Mouse (Mus musculus): ENCODE data around the gene Capn7. TPM values are rescaled to one million over a fixed set of nuclear protein-coding genes. Genes with fewer than 3 reads are reported as not detected.

Capn7 gene
- total and polyA plus RNA-seq, 2 experiments: 6.1 to 38.1 TPM

DNA sequence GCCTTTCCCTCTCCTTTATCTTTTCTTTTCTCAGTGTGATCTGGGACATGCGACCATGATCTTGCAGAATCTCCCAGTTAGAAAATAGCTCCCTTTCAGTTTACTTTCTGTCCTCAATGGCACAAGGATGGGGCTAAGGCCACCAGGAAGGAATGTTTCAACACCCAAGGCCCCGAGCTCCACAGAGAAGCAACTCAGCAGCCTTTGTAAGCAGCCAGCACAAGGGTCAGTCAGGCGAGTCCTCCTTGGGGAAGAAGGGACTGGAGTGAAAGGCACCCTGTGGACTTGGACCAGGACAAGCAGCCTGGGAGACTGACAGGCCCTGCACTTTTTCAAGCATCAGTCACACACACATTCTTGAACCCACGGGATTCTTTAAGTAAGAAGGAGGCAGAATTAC is 82.8 kb downstream of the Capn7 start:
- TF ChIP-seq CTCF (IDR thresholded peaks at IDR 0.05; ENCODE audit: low read depth, low read length) (no peak), POLR2A (IDR thresholded peaks at IDR 0.05; ENCODE audit: extremely low read depth, insufficient read depth, low read length) (no peak)
- H3K9ac ChIP-seq (ENCODE audit: low read depth, low read length): no peak overlapping the region
- peaks cover 60% of the 10 kb centered on the region for H3K4me1 ChIP-seq (ENCODE audit: control insufficient read depth, insufficient read depth, low read length)
- H3K27me3 ChIP-seq (ENCODE audit: control insufficient read depth, insufficient read depth, low read length): no peaks in the 10 kb centered on the region
- H3K36me3 ChIP-seq (ENCODE audit: control insufficient read depth, insufficient read depth, low read length): peaks cover 3% of the 10 kb centered on the region; the same call in 1 of the 2 replicates
- DNase-seq (ENCODE audit: extremely low read depth, low read depth, low spot score): no peak
- H3K4me3 ChIP-seq (ENCODE audit: insufficient read depth, low read depth, low read length): no peak overlapping the region
- 47% methylated on average over 4 of the region's 4 CpGs for WGBS
- H3K27ac ChIP-seq (replicated peaks; ENCODE audit: insufficient read depth, low read depth, low read length): peak overlapping the region; percentile 5
- peaks cover 59% of the 10 kb centered on the region for H3K79me2 ChIP-seq (ENCODE audit: control insufficient read depth, insufficient read depth, low read length)

DNA sequence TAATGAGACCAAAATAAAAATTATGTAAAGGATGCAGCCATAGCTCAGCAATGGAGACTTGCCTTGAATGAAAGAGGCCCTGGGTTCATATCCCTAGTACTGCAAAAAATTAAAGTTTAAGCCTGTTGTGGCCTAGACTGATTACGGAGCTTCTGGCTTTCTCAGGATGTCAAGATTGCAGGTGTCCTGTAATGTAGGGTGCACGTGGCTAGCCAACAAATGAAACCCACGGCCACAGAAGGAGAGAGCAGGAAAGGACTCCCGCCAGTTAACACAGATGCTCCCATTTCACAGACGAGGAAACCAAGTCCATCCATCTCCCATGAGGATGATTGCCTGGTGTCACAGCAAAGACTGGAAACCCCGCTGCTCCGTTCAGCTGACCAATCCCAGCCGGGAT is 83.7 kb downstream of the Capn7 start:
- TF ChIP-seq CTCF (IDR thresholded peaks at IDR 0.05; ENCODE audit: low read depth, low read length): no peak
- TF ChIP-seq POLR2A (IDR thresholded peaks at IDR 0.05; ENCODE audit: extremely low read depth, insufficient read depth, low read length): no peak
- Histone ChIP-seq H3K27me3 (ENCODE audit: control insufficient read depth, insufficient read depth, low read length) (no peaks in the 10 kb centered on the region), H3K79me2 (ENCODE audit: control insufficient read depth, insufficient read depth, low read length) (peaks cover 57% of the 10 kb centered on the region), H3K4me3 (ENCODE audit: insufficient read depth, low read depth, low read length) (no peak overlapping the region), H3K4me1 (ENCODE audit: control insufficient read depth, insufficient read depth, low read length) (peaks cover 60% of the 10 kb centered on the region), H3K36me3 (ENCODE audit: control insufficient read depth, insufficient read depth, low read length) (peaks cover 3% of the 10 kb centered on the region; the same call in 1 of the 2 replicates), H3K9ac (ENCODE audit: low read depth, low read length) (no peak overlapping the region), H3K27ac (replicated peaks; ENCODE audit: insufficient read depth, low read depth, low read length) (peak overlapping the region; percentile 93)
- no peak for DNase-seq (ENCODE audit: extremely low read depth, low read depth, low spot score)
- WGBS: 91% methylated on average over 8 of the region's 8 CpGs

GRCm38 (mm10) chr14:31420562-31420961 is 84.1 kb downstream of the Capn7 start:
- Histone ChIP-seq H3K4me1 (ENCODE audit: control insufficient read depth, insufficient read depth, low read length) (peaks cover 58% of the 10 kb centered on the region), H3K79me2 (ENCODE audit: control insufficient read depth, insufficient read depth, low read length) (peaks cover 53% of the 10 kb centered on the region), H3K9ac (ENCODE audit: low read depth, low read length) (no peak overlapping the region), H3K36me3 (ENCODE audit: control insufficient read depth, insufficient read depth, low read length) (peaks cover 3% of the 10 kb centered on the region; the same call in 1 of the 2 replicates), H3K27ac (replicated peaks; ENCODE audit: insufficient read depth, low read depth, low read length) (peak overlapping the region; percentile 93), H3K27me3 (ENCODE audit: control insufficient read depth, insufficient read depth, low read length) (no peaks in the 10 kb centered on the region), H3K4me3 (ENCODE audit: insufficient read depth, low read depth, low read length) (no peak overlapping the region)
- no peak for DNase-seq (ENCODE audit: extremely low read depth, low read depth, low spot score)
- TF ChIP-seq CTCF (IDR thresholded peaks at IDR 0.05; ENCODE audit: low read depth, low read length): no peak
- no peak for TF ChIP-seq POLR2A (IDR thresholded peaks at IDR 0.05; ENCODE audit: extremely low read depth, insufficient read depth, low read length)
- 73% methylated on average over 7 of the region's 7 CpGs for WGBS

- H3K4me3 ChIP-seq (ENCODE audit: insufficient read depth, low read depth, low read length): no peak overlapping the region
- peak overlapping the region; percentile 1 for H3K9ac ChIP-seq (ENCODE audit: low read depth, low read length)
- H3K79me2 ChIP-seq (ENCODE audit: control insufficient read depth, insufficient read depth, low read length): peaks cover 53% of the 10 kb centered on the region
- TF ChIP-seq CTCF (IDR thresholded peaks at IDR 0.05; ENCODE audit: low read depth, low read length): no peak
- no peak for TF ChIP-seq POLR2A (IDR thresholded peaks at IDR 0.05; ENCODE audit: extremely low read depth, insufficient read depth, low read length)
- DNase-seq (ENCODE audit: extremely low read depth, low read depth, low spot score): no peak
- peak overlapping the region; percentile 93 for H3K27ac ChIP-seq (replicated peaks; ENCODE audit: insufficient read depth, low read depth, low read length)
- peaks cover 57% of the 10 kb centered on the region for H3K4me1 ChIP-seq (ENCODE audit: control insufficient read depth, insufficient read depth, low read length)
- WGBS: 52% methylated on average over 7 of the region's 7 CpGs
- H3K27me3 ChIP-seq (ENCODE audit: control insufficient read depth, insufficient read depth, low read length): no peaks in the 10 kb centered on the region
- H3K36me3 ChIP-seq (ENCODE audit: control insufficient read depth, insufficient read depth, low read length): peaks cover 3% of the 10 kb centered on the region; the same call in 1 of the 2 replicates
These were observed 84.5 kb downstream of the Capn7 start for GRCm38 (mm10) chr14:31420985-31421384.

Other genes with a start within 250 kb of the Capn7 start
- gene Smim4, start 207.7 kb upstream of the Capn7 start, total RNA-seq (2014; rRNA removed): 30.9 and 35.3 TPM in 2 replicates
- gene Smim4, start 207.7 kb upstream of the Capn7 start, polyA plus RNA-seq (2012; rRNA removed): 63.8 and 65.1 TPM in 2 replicates
- gene Nt5dc2, start 205.6 kb upstream of the Capn7 start, total RNA-seq (2014; rRNA removed): 3.0 and 6.0 TPM in 2 replicates
- 14.8 and 17.5 TPM in 2 replicates for gene Nt5dc2, start 205.6 kb upstream of the Capn7 start, polyA plus RNA-seq (2012; rRNA removed)
- 27.0 and 39.5 TPM in 2 replicates for gene Stab1, start 168.0 kb upstream of the Capn7 start, total RNA-seq (2014; rRNA removed)
- gene Stab1, start 168.0 kb upstream of the Capn7 start, polyA plus RNA-seq (2012; rRNA removed): 32.7 and 52.3 TPM in 2 replicates
- gene Tnnc1, start 128.3 kb upstream of the Capn7 start, total RNA-seq (2014; rRNA removed): 0.27 and 0.83 TPM in 2 replicates
- 0.32 TPM in 1 of 2 replicates, not detected in the other for gene Tnnc1, start 128.3 kb upstream of the Capn7 start, polyA plus RNA-seq (2012; rRNA removed)
- 66.7 and 83.0 TPM in 2 replicates for gene Nisch, start 119.7 kb upstream of the Capn7 start, total RNA-seq (2014; rRNA removed)
- gene Nisch, start 119.7 kb upstream of the Capn7 start, polyA plus RNA-seq (2012; rRNA removed): 107 and 152 TPM in 2 replicates
- under 0.01 and 0.27 TPM in 2 replicates for gene Sema3g, start 118.8 kb upstream of the Capn7 start, total RNA-seq (2014; rRNA removed)
- gene Sema3g, start 118.8 kb upstream of the Capn7 start, polyA plus RNA-seq (2012; rRNA removed): 0.05 and 0.19 TPM in 2 replicates
- 6.9 and 9.0 TPM in 2 replicates for gene Phf7, start 85.3 kb upstream of the Capn7 start, total RNA-seq (2014; rRNA removed)
- 4.4 and 4.5 TPM in 2 replicates for gene Phf7, start 85.3 kb upstream of the Capn7 start, polyA plus RNA-seq (2012; rRNA removed)
- gene Bap1, start 85.2 kb upstream of the Capn7 start, total RNA-seq (2014; rRNA removed): 16.1 and 16.4 TPM in 2 replicates
- 24.5 and 26.7 TPM in 2 replicates for gene Bap1, start 85.2 kb upstream of the Capn7 start, polyA plus RNA-seq (2012; rRNA removed)
- under 0.01 and 0.07 TPM in 2 replicates for gene Dnah1, start 12.7 kb upstream of the Capn7 start, total RNA-seq (2014; rRNA removed)
- gene Dnah1, start 12.7 kb upstream of the Capn7 start, polyA plus RNA-seq (2012; rRNA removed): 0.01 and 0.04 TPM in 2 replicates
- 37.1 and 37.7 TPM in 2 replicates for gene Sh3bp5, start 99.4 kb downstream of the Capn7 start, total RNA-seq (2014; rRNA removed)
- gene Sh3bp5, start 99.4 kb downstream of the Capn7 start, polyA plus RNA-seq (2012; rRNA removed): 22.6 and 26.1 TPM in 2 replicates
- gene Eaf1, start 157.8 kb downstream of the Capn7 start, total RNA-seq (2014; rRNA removed): 10.8 and 14.6 TPM in 2 replicates
- gene Eaf1, start 157.8 kb downstream of the Capn7 start, polyA plus RNA-seq (2012; rRNA removed): 24.1 and 24.4 TPM in 2 replicates
- gene Mettl6, start 158.4 kb downstream of the Capn7 start, total RNA-seq (2014; rRNA removed): 11.2 and 11.9 TPM in 2 replicates
- 2.6 and 5.4 TPM in 2 replicates for gene Mettl6, start 158.4 kb downstream of the Capn7 start, polyA plus RNA-seq (2012; rRNA removed)

Measured in liver, adult 2 months (tissue).